Mouse (Mus musculus): ENCODE measurements around the gene B3galt6. TPM values are rescaled to one million over a fixed set of nuclear protein-coding genes. Genes with fewer than 3 reads are reported as not detected.

B3galt6 gene
- 1 to 10 TPM; 7.2 to 7.7 TPM for total RNA-seq (2021)
- long read RNA-seq, experiment 1, transcript B3galt6-201 (1 exons, 3,184 nt): major isoform, 42 of 42 reads
- long read RNA-seq, experiment 1, partial matches to known transcripts: 0 of 42 reads
- long read RNA-seq, experiment 1, other reads (novel, unspliced or antisense): 0 of 42 reads
- long read RNA-seq, experiment 2, transcript B3galt6-201 (1 exons, 3,184 nt): major isoform, 67 of 68 reads
- long read RNA-seq, experiment 2, partial matches to known transcripts: 0 of 68 reads
- long read RNA-seq, experiment 2, other reads (novel, unspliced or antisense): 1 of 68 reads

GRCm38 (mm10) chr4:155992241-155992905, at the start of gene B3galt6, which contains the start of gene Sdf4:
Gene B3galt6 (minus strand): TSS chr4:155992649.
Gene Sdf4 (plus strand): TSS chr4:155992872.
- peak; percentile 59 to 74 for DNase-seq (ENCODE audit: low spot score in 2 of 2)

- no peak for DNase-seq (ENCODE audit: low spot score in 2 of 2)
Measured at GRCm38 (mm10) chr4:156034901-156035300, 42.5 kb upstream of the B3galt6 start.

GRCm38 (mm10) chr4:156034301-156034700, 41.9 kb upstream of the B3galt6 start:
- no peak for DNase-seq (ENCODE audit: low spot score in 2 of 2)

GRCm38 (mm10) chr4:156033476-156034119, 41.1 kb upstream of the B3galt6 start:
- no peak for DNase-seq (ENCODE audit: low spot score in 2 of 2)

GRCm38 (mm10) chr4:156032856-156033255, 40.4 kb upstream of the B3galt6 start:
- DNase-seq (ENCODE audit: low spot score in 2 of 2): no peak

GRCm38 (mm10) chr4:156031593-156032391, 39.3 kb upstream of the B3galt6 start:
- DNase-seq (ENCODE audit: low spot score in 2 of 2): peak; percentile 41 to 63

- DNase-seq (ENCODE audit: low spot score in 2 of 2): no peak
Measured at GRCm38 (mm10) chr4:156031255-156031592, 38.8 kb upstream of the B3galt6 start.

- no peak for DNase-seq (ENCODE audit: low spot score in 2 of 2)
Measured at GRCm38 (mm10) chr4:156030651-156031118, 38.2 kb upstream of the B3galt6 start.

GRCm38 (mm10) chr4:156028580-156028979, 36.1 kb upstream of the B3galt6 start:
- no peak for DNase-seq (ENCODE audit: low spot score in 2 of 2)

GRCm38 (mm10) chr4:156026013-156026412, 33.6 kb upstream of the B3galt6 start, which contains the start of gene Tnfrsf18:
Gene Tnfrsf18 (plus strand): TSS chr4:156026164.
- DNase-seq (ENCODE audit: low spot score in 2 of 2): no peak

GRCm38 (mm10) chr4:156024184-156024583, 31.7 kb upstream of the B3galt6 start:
- DNase-seq (ENCODE audit: low spot score in 2 of 2): no peak

GRCm38 (mm10) chr4:156023520-156023919, 31.1 kb upstream of the B3galt6 start:
- DNase-seq (ENCODE audit: low spot score in 2 of 2): no peak

GRCm38 (mm10) chr4:156021942-156022419, 29.5 kb upstream of the B3galt6 start:
- DNase-seq (ENCODE audit: low spot score in 2 of 2): no peak

GRCm38 (mm10) chr4:156021381-156021780, 28.9 kb upstream of the B3galt6 start:
- DNase-seq (ENCODE audit: low spot score in 2 of 2): no peak

GRCm38 (mm10) chr4:156019771-156020170, 27.3 kb upstream of the B3galt6 start:
- DNase-seq (ENCODE audit: low spot score in 2 of 2): no peak

- DNase-seq (ENCODE audit: low spot score in 2 of 2): no peak
Measured at GRCm38 (mm10) chr4:156014436-156014835, 22.0 kb upstream of the B3galt6 start.

GRCm38 (mm10) chr4:156013637-156014036, 21.2 kb upstream of the B3galt6 start, which contains the start of gene Tnfrsf4:
Gene Tnfrsf4 (plus strand): TSS chr4:156013843.
- DNase-seq (ENCODE audit: low spot score in 2 of 2): no peak

GRCm38 (mm10) chr4:156008369-156008768, 15.9 kb upstream of the B3galt6 start:
- no peak for DNase-seq (ENCODE audit: low spot score in 2 of 2)

- DNase-seq (ENCODE audit: low spot score in 2 of 2): no peak
Measured at GRCm38 (mm10) chr4:156004109-156004508, 11.7 kb upstream of the B3galt6 start.

GRCm38 (mm10) chr4:155993606-155994005, 1.2 kb upstream of the B3galt6 start:
- no peak for DNase-seq (ENCODE audit: low spot score in 2 of 2)
